In genomic region chr10:86636953-86637376, GRCm38 (mm10) we compare ENCODE assay signal across 8 mouse cellular contexts.
DNase-seq lines count a peak whose midpoint lies in the region; ATAC-seq and TF ChIP-seq lines count a peak whose summit lies in the region.
"Not testable (repeated sequence)": the region's sequence is repeated elsewhere in the genome, so short reads cannot be mapped to it uniquely, and the experiment has no call there.

No protein-coding gene starts in this region.

- TF ChIP-seq POLR2A in brain, embryonic 14.5 days (IDR thresholded peaks at IDR 0.05; ENCODE audit: borderline replicate concordance, extremely low read depth, insufficient read depth, insufficient read length, poor library complexity, severe bottlenecking), result not testable (repeated sequence)

- not testable (repeated sequence) for H3K27ac ChIP-seq in heart, embryonic 12.5 days (ENCODE audit: poor library complexity, severe bottlenecking); kidney, embryonic 16.5 days (ENCODE audit: low read length)

- DNase-seq in CD4-positive helper T cell, adult 2 months (ENCODE audit: low read depth, low spot score), result peak; percentile 88
- DNase-seq in brain, embryonic 14.5 days (ENCODE audit: low read depth), result peak; percentile 86
- DNase-seq in liver, result peak; percentile 73
- peak; percentile 78 to 86 for DNase-seq in spleen, postnatal 36 days (ENCODE audit: low spot score in 2 of 2)

- not testable (repeated sequence) for H3K4me1 ChIP-seq in erythroblast, embryonic 14.5 days (ENCODE audit: control insufficient read depth); heart, embryonic 12.5 days (replicated peaks); kidney, embryonic 16.5 days (ENCODE audit: insufficient read depth, low read length)

- ATAC-seq in heart, embryonic 12.5 days (ENCODE audit: insufficient number of reproducible peaks, low FRiP score), result peak; percentile 76
- ATAC-seq in kidney, embryonic 16.5 days (ENCODE audit: low FRiP score, low TSS enrichment), result peak; percentile 93
- peak; percentile 88 for ATAC-seq in monocyte, adult 5-6 weeks (replicated peaks; ENCODE audit: insufficient number of reproducible peaks, low FRiP score, low TSS enrichment, poor library complexity, severe bottlenecking)

- not testable (repeated sequence) for H3K9me3 ChIP-seq in erythroblast, embryonic 14.5 days (ENCODE audit: control insufficient read depth, low read length); heart, embryonic 12.5 days (replicated peaks); kidney, embryonic 16.5 days (ENCODE audit: low read length)

- TF ChIP-seq CTCF in brain, embryonic 14.5 days (IDR thresholded peaks at IDR 0.05; ENCODE audit: borderline replicate concordance, extremely low read depth, insufficient read depth, insufficient read length), result peak; percentile 66

- peak overlapping the region; percentile 58 for H3K9ac ChIP-seq in heart, embryonic 12.5 days
- not testable (repeated sequence) for H3K9ac ChIP-seq in kidney, embryonic 16.5 days (replicated peaks; ENCODE audit: low read length)

- peak overlapping the region; percentile 72 for H3K4me2 ChIP-seq in heart, embryonic 12.5 days
- H3K4me2 ChIP-seq in kidney, embryonic 16.5 days (replicated peaks; ENCODE audit: low read depth, low read length), result peak overlapping the region; percentile 50

- 1% methylated on average over 14 of the region's 14 CpGs for WGBS in heart, embryonic 12.5 days
- WGBS in kidney, embryonic 16.5 days, result 6% methylated on average over 14 of the region's 14 CpGs

- H3K27me3 ChIP-seq in erythroblast, embryonic 14.5 days (ENCODE audit: control insufficient read depth); heart, embryonic 12.5 days (replicated peaks); kidney, embryonic 16.5 days (ENCODE audit: insufficient read depth, low read length): not testable (repeated sequence)

- H3K4me3 ChIP-seq in erythroblast, embryonic 14.5 days (replicated peaks), result peak overlapping the region; percentile 17
- H3K4me3 ChIP-seq in heart, embryonic 12.5 days, result peak overlapping the region; percentile 45
- H3K4me3 ChIP-seq in kidney, embryonic 16.5 days (ENCODE audit: low read length), result peak overlapping the region; percentile 33

- not testable (repeated sequence) for H3K36me3 ChIP-seq in erythroblast, embryonic 14.5 days (ENCODE audit: control insufficient read depth); heart, embryonic 12.5 days; kidney, embryonic 16.5 days (ENCODE audit: insufficient read depth, low read length)
